Comparison of ENCODE assay signal across 13 mouse cellular contexts in genomic region chr10:14760618-14761017, GRCm38 (mm10). TPM values are rescaled to one million over a fixed set of nuclear protein-coding genes. Genes with fewer than 3 reads are reported as not detected.
A peak's percentile ranks its signal among the peaks of the same experiment; 100 is the strongest.
DNase-seq lines count a peak whose midpoint lies in the region; ATAC-seq and TF ChIP-seq lines count a peak whose summit lies in the region.
"Had no signal": no experiment of that assay in that cellular context is flagged by ENCODE, and none has a peak within 500 bp of the region (broad histone marks: within the 10 kb centered on the region; RNA-seq: fewer than 3 reads in every experiment).

No protein-coding gene starts in this region.

- DNase-seq in heart, adult 9 months (ENCODE audit: low spot score in 2 of 2) = no peak
- no peak for DNase-seq in ES-E14 (ENCODE audit: low read depth, low spot score)
- DNase-seq in hindbrain, embryonic 10.5 days (ENCODE audit: low spot score) = no peak
- no peak for DNase-seq in midbrain, embryonic 11.5 days (ENCODE audit: low spot score, missing footprints)
- DNase-seq in retina, embryonic 14.5 days (ENCODE audit: low spot score) = no peak
- DNase-seq in gastrocnemius, postnatal 4 days (ENCODE audit: low spot score in 2 of 2) = no peak
- DNase-seq in frontal cortex, postnatal 10 days (ENCODE audit: low spot score in 2 of 2) = no peak
- DNase-seq: cerebellum, adult 8-10 months had no signal

- peaks cover 9% of the 10 kb centered on the region for H3K27me3 ChIP-seq in heart, embryonic 14.5 days (ENCODE audit: control insufficient read depth, insufficient read depth, low read length)
- peaks cover 14% of the 10 kb centered on the region for H3K27me3 ChIP-seq in hindbrain, embryonic 10.5 days (ENCODE audit: insufficient read depth, poor library complexity, severe bottlenecking)
- no peaks in the 10 kb centered on the region for H3K27me3 ChIP-seq in midbrain, embryonic 11.5 days (ENCODE audit: control insufficient read depth, insufficient read depth, low read length)

- in situ Hi-C loops in ES-E14 (cut with MboI; ENCODE audit: low sequenced_read_pairs in 2 of 2, unreplicated experiment in 2 of 2) = no loop called here

- H3K9me3 ChIP-seq in heart, embryonic 14.5 days (ENCODE audit: control insufficient read depth, low read length) = no peaks in the 10 kb centered on the region
- no peaks in the 10 kb centered on the region for H3K9me3 ChIP-seq in ES-E14 (ENCODE audit: control insufficient read depth, insufficient read depth, low read depth, low read length)
- H3K9me3 ChIP-seq in hindbrain, embryonic 10.5 days = no peaks in the 10 kb centered on the region
- H3K9me3 ChIP-seq in midbrain, embryonic 11.5 days (ENCODE audit: control insufficient read depth, low read length) = no peaks in the 10 kb centered on the region

- no peak for ATAC-seq in heart, embryonic 14.5 days (ENCODE audit: insufficient number of reproducible peaks, insufficient read depth, low FRiP score, low read depth)
- ATAC-seq in midbrain, embryonic 11.5 days (ENCODE audit: low FRiP score) = no peak

- no peaks in the 10 kb centered on the region for H3K36me3 ChIP-seq in heart, embryonic 14.5 days (ENCODE audit: control insufficient read depth, insufficient read depth, low read length)
- no peaks in the 10 kb centered on the region for H3K36me3 ChIP-seq in ES-E14 (ENCODE audit: control insufficient read depth, insufficient read depth, low read length, poor library complexity, severe bottlenecking)
- H3K36me3 ChIP-seq in hindbrain, embryonic 10.5 days = no peaks in the 10 kb centered on the region
- no peaks in the 10 kb centered on the region for H3K36me3 ChIP-seq in midbrain, embryonic 11.5 days (ENCODE audit: control insufficient read depth, insufficient read depth, low read length)

- H3K4me2 ChIP-seq in heart, embryonic 14.5 days (ENCODE audit: low read length) = peak overlapping the region; percentile 88
- peak overlapping the region; percentile 84 for H3K4me2 ChIP-seq in midbrain, embryonic 11.5 days

- H3K4me1 ChIP-seq in heart, embryonic 14.5 days (ENCODE audit: control insufficient read depth in 2 of 2, insufficient read depth in 2 of 2, low read length in 2 of 2) = peaks cover 0 to 7% of the 10 kb centered on the region in 2 experiments; a peak in 2 of 4 replicates
- H3K4me1 ChIP-seq in ES-E14 (ENCODE audit: control insufficient read depth in 2 of 2, insufficient read depth in 2 of 2, low read length in 2 of 2, poor library complexity in 1 of 2) = no peaks in the 10 kb centered on the region
- H3K4me1 ChIP-seq in hindbrain, embryonic 10.5 days (replicated peaks) = peaks cover 4% of the 10 kb centered on the region; the same call in 1 of the 2 replicates
- H3K4me1 ChIP-seq in midbrain, embryonic 11.5 days (ENCODE audit: control insufficient read depth, insufficient read depth, low read length) = no peaks in the 10 kb centered on the region

- no peak overlapping the region for H3K27ac ChIP-seq in heart, embryonic 14.5 days (replicated peaks in 1 of 2; ENCODE audit: control insufficient read depth in 1 of 2, insufficient read depth in 1 of 2, low read depth in 2 of 2, low read length in 2 of 2)
- no peak overlapping the region for H3K27ac ChIP-seq in ES-E14 (ENCODE audit: insufficient read depth, low read depth, low read length, poor library complexity, severe bottlenecking)
- H3K27ac ChIP-seq in hindbrain, embryonic 10.5 days = no peak overlapping the region
- H3K27ac ChIP-seq in midbrain, embryonic 11.5 days (ENCODE audit: low read depth, low read length) = no peak overlapping the region

- peak overlapping the region; percentile 44 to 45; a peak in 3 of 4 replicates for H3K4me3 ChIP-seq in heart, embryonic 14.5 days (ENCODE audit: control insufficient read depth in 1 of 2, insufficient read depth in 1 of 2, low read depth in 1 of 2, low read length in 2 of 2)
- peak overlapping the region; percentile 50 to 58; a peak in 2 of 4 replicates for H3K4me3 ChIP-seq in ES-E14 (ENCODE audit: insufficient read depth in 1 of 2, low read depth in 1 of 2, low read length in 2 of 2, poor library complexity in 1 of 2, severe bottlenecking in 1 of 2)
- peak overlapping the region; percentile 53 for H3K4me3 ChIP-seq in hindbrain, embryonic 10.5 days
- H3K4me3 ChIP-seq in midbrain, embryonic 11.5 days (ENCODE audit: low read depth, low read length) = peak overlapping the region; percentile 37

- 25% methylated on average over 8 of the region's 8 CpGs for WGBS in heart, embryonic 14.5 days
- WGBS in hindbrain, embryonic 10.5 days = 26% methylated on average over 8 of the region's 8 CpGs
- WGBS in midbrain, embryonic 11.5 days = 19% methylated on average over 8 of the region's 8 CpGs

- H3K9ac ChIP-seq in heart, embryonic 14.5 days (ENCODE audit: low read length) = no peak overlapping the region
- peak overlapping the region; percentile 44; the same call in 1 of the 2 replicates for H3K9ac ChIP-seq in ES-E14 (ENCODE audit: insufficient read depth, low read depth, low read length, poor library complexity, severe bottlenecking)
- no peak overlapping the region for H3K9ac ChIP-seq in midbrain, embryonic 11.5 days (ENCODE audit: low read length)

TF ChIP-seq in ES-E14, 5 proteins besides CTCF, POLR2A, EP300 and RAD21:
- TF ChIP-seq HCFC1 (IDR thresholded peaks at IDR 0.05; ENCODE audit: borderline replicate concordance, insufficient read depth, low read length) = no peak
- TF ChIP-seq MAFK (IDR thresholded peaks at IDR 0.05; ENCODE audit: insufficient read depth, low read depth, low read length) = no peak

RNA-seq across cellular contexts. Expression of gene Gje1, which starts 42.6 kb away (rescaled TPM):
- not detected in 2 replicates for polyA plus RNA-seq in heart, embryonic 14.5 days (2014; fragmentation: Nextera tagmentation; extraction: Ambion mirVana)
- total RNA-seq in ES-E14 (2012; rRNA removed) = not detected in 2 replicates
- 0.11 TPM in 1 of 2 replicates, not detected in the other for polyA plus RNA-seq in hindbrain, embryonic 10.5 days (2016; fragmentation: Nextera tagmentation; extraction: Ambion mirVana)
- 0.14 TPM in 1 of 2 replicates, not detected in the other for polyA plus RNA-seq in midbrain, embryonic 11.5 days (2014; fragmentation: Nextera tagmentation; extraction: Ambion mirVana)
- total RNA-seq in gastrocnemius, postnatal 4 days (2021) = not detected
- total RNA-seq: megakaryocyte progenitor cell, adult 5-6 weeks had no signal
- polyA plus RNA-seq: C2C12; large intestine, adult 2 months; small intestine, adult 2 months had no signal

RNA-seq across cellular contexts. Expression of gene Nmbr, which starts 55.2 kb away (rescaled TPM):
- 0.41 TPM in 1 of 2 replicates, not detected in the other for polyA plus RNA-seq in heart, embryonic 14.5 days (2014; fragmentation: Nextera tagmentation; extraction: Ambion mirVana)
- total RNA-seq in ES-E14 (2012; rRNA removed) = 0.27 and 0.53 TPM in 2 replicates
- 0.60 and 1.2 TPM in 2 replicates for polyA plus RNA-seq in hindbrain, embryonic 10.5 days (2016; fragmentation: Nextera tagmentation; extraction: Ambion mirVana)
- polyA plus RNA-seq in midbrain, embryonic 11.5 days (2014; fragmentation: Nextera tagmentation; extraction: Ambion mirVana) = 0.41 and 0.49 TPM in 2 replicates
- total RNA-seq in gastrocnemius, postnatal 4 days (2021) = not detected
- total RNA-seq: megakaryocyte progenitor cell, adult 5-6 weeks had no signal
- polyA plus RNA-seq: large intestine, adult 2 months; small intestine, adult 2 months had no signal

RNA-seq across cellular contexts. Expression of gene Vta1, which starts 55.3 kb away (rescaled TPM):
- 85.8 and 96.7 TPM in 2 replicates for polyA plus RNA-seq in heart, embryonic 14.5 days (2014; fragmentation: Nextera tagmentation; extraction: Ambion mirVana)
- 26.4 and 45.2 TPM in 2 replicates for total RNA-seq in ES-E14 (2012; rRNA removed)
- 154 and 196 TPM in 2 replicates for polyA plus RNA-seq in hindbrain, embryonic 10.5 days (2016; fragmentation: Nextera tagmentation; extraction: Ambion mirVana)
- 227 and 249 TPM in 2 replicates for polyA plus RNA-seq in midbrain, embryonic 11.5 days (2014; fragmentation: Nextera tagmentation; extraction: Ambion mirVana)
- 10 to 100 TPM; 37.1 to 37.4 TPM for total RNA-seq in gastrocnemius, postnatal 4 days (2021)
